Mouse (Mus musculus): ENCODE data around the gene Syt12. TPM values are rescaled to one million over a fixed set of nuclear protein-coding genes. Genes with fewer than 3 reads are reported as not detected.

The Syt12 gene
- total and polyA plus RNA-seq, 3 experiments: not detected

DNA sequence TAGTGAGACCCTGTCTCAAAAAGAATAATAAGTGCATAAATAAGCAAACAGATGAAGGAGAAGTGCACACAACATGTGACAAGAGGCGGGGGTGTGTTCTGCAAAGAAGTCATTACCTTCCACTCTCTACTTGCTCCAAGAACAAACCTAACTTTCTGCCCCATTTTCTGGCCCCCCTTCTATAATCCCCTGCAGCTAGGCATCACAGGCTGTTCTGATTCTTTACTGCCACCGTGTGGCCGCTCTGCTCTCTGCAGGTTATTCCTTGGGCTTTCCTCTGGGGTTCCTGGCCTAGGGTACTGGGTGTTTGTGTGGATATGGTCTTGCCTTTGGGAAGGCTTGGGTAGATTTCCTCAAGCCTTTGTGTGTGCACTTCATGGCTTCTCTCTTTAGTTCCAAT is 34.8 kb downstream of the Syt12 start:
- Histone ChIP-seq H3K27me3 (ENCODE audit: control insufficient read depth in 1 of 2, insufficient read depth in 2 of 2, low read length in 2 of 2) (peaks cover 5 to 8% of the 10 kb centered on the region in 2 experiments; a peak in 3 of 4 replicates), H3K4me1 (ENCODE audit: control insufficient read depth in 1 of 2, insufficient read depth in 2 of 2, low read length in 2 of 2) (peaks cover 0 to 15% of the 10 kb centered on the region in 2 experiments; a peak in 2 of 4 replicates), H3K9ac (ENCODE audit: control insufficient read depth, low read depth, low read length, poor library complexity, severe bottlenecking) (no peak overlapping the region; the same call in 1 of the 2 replicates), H3K9me3 (replicated peaks; ENCODE audit: insufficient read depth, low read length) (no peaks in the 10 kb centered on the region), H3K4me3 (ENCODE audit: control insufficient read depth in 1 of 2, insufficient read depth in 1 of 2, low read depth in 2 of 2, low read length in 2 of 2) (peak overlapping the region in 1 of 2 experiments; percentile 43; a peak in 2 of 4 replicates), H3K36me3 (ENCODE audit: control insufficient read depth in 1 of 2, insufficient read depth in 2 of 2, low read length in 2 of 2) (no peaks in the 10 kb centered on the region; a peak in 1 of 4 replicates), H3K79me2 (ENCODE audit: control insufficient read depth, insufficient read depth, low read length, poor library complexity) (no peaks in the 10 kb centered on the region), H3K27ac (ENCODE audit: control insufficient read depth, low read depth, low read length) (no peak overlapping the region)
- peak; percentile 73 for DNase-seq (ENCODE audit: low read depth, low spot score)
- peak; percentile 53; the same call in 1 of the 2 replicates for TF ChIP-seq MAZ (IDR thresholded peaks at IDR 0.05; ENCODE audit: low read depth, low read length)
- peak; percentile 80 for TF ChIP-seq RAD21 (IDR thresholded peaks at IDR 0.05; ENCODE audit: low read depth, low read length)
- TF ChIP-seq USF1 (IDR thresholded peaks at IDR 0.05; ENCODE audit: low read depth, low read length): 0 out of 2 replicates have a peak, but pooled peaks have one; percentile 2
- no peak for TF ChIP-seq POLR2AphosphoS2 (IDR thresholded peaks at IDR 0.05; ENCODE audit: low read length)
- TF ChIP-seq SMC3 (IDR thresholded peaks at IDR 0.05; ENCODE audit: low read depth, low read length): peak; percentile 81
- peak; percentile 73 to 92 (median 90) for TF ChIP-seq CTCF (IDR thresholded peaks at IDR 0.05 in 2 of 3, conservative IDR thresholded peaks at IDR 0.05 in 1 of 3; ENCODE audit: control insufficient read depth in 1 of 3, insufficient read depth in 1 of 3, low read depth in 2 of 3, low read length in 3 of 3, poor library complexity in 1 of 3, severe bottlenecking in 1 of 3)
- TF ChIP-seq ZC3H11A (IDR thresholded peaks at IDR 0.05; ENCODE audit: low read depth, low read length): peak; percentile 60
- TF ChIP-seq KAT2A (conservative IDR thresholded peaks at IDR 0.05; ENCODE audit: low read depth, low read length): no peak
- 0 out of 2 replicates have a peak, but pooled peaks have one; percentile 35 for TF ChIP-seq SIN3A (IDR thresholded peaks at IDR 0.05; ENCODE audit: low read length)
- TF ChIP-seq NRF1 (IDR thresholded peaks at IDR 0.05; ENCODE audit: insufficient read depth, low read depth, low read length, poor library complexity, severe bottlenecking): 0 out of 2 replicates have a peak, but pooled peaks have one; percentile 5

- H3K4me1 ChIP-seq (ENCODE audit: control insufficient read depth in 1 of 2, insufficient read depth in 2 of 2, low read length in 2 of 2): peaks cover 0 to 15% of the 10 kb centered on the region in 2 experiments; a peak in 2 of 4 replicates
- H3K9me3 ChIP-seq (replicated peaks; ENCODE audit: insufficient read depth, low read length): no peaks in the 10 kb centered on the region
- peak; percentile 54 for DNase-seq (ENCODE audit: low read depth, low spot score)
- H3K27ac ChIP-seq (ENCODE audit: control insufficient read depth, low read depth, low read length): peak overlapping the region; percentile 26
- no peaks in the 10 kb centered on the region; a peak in 1 of 4 replicates for H3K36me3 ChIP-seq (ENCODE audit: control insufficient read depth in 1 of 2, insufficient read depth in 2 of 2, low read length in 2 of 2)
- H3K9ac ChIP-seq (ENCODE audit: control insufficient read depth, low read depth, low read length, poor library complexity, severe bottlenecking): peak overlapping the region; percentile 46
- peak overlapping the region; percentile 41 to 43 for H3K4me3 ChIP-seq (ENCODE audit: control insufficient read depth in 1 of 2, insufficient read depth in 1 of 2, low read depth in 2 of 2, low read length in 2 of 2)
- peaks cover 5 to 8% of the 10 kb centered on the region in 2 experiments; a peak in 3 of 4 replicates for H3K27me3 ChIP-seq (ENCODE audit: control insufficient read depth in 1 of 2, insufficient read depth in 2 of 2, low read length in 2 of 2)
- no peaks in the 10 kb centered on the region for H3K79me2 ChIP-seq (ENCODE audit: control insufficient read depth, insufficient read depth, low read length, poor library complexity)
- no peak for TF ChIP-seq POLR2A (IDR thresholded peaks at IDR 0.05; ENCODE audit: control insufficient read depth in 1 of 2, insufficient read depth in 1 of 2, low read depth in 1 of 2, low read length in 2 of 2, poor library complexity in 1 of 2)
- TF ChIP-seq MAFK (IDR thresholded peaks at IDR 0.05; ENCODE audit: borderline replicate concordance, low read depth, low read length): no peak
- TF ChIP-seq MAX (IDR thresholded peaks at IDR 0.05; ENCODE audit: low read length): 0 out of 2 replicates have a peak, but pooled peaks have one; percentile 22
- TF ChIP-seq CTCF (IDR thresholded peaks at IDR 0.05 in 2 of 3, conservative IDR thresholded peaks at IDR 0.05 in 1 of 3; ENCODE audit: control insufficient read depth in 1 of 3, insufficient read depth in 1 of 3, low read depth in 2 of 3, low read length in 3 of 3, poor library complexity in 1 of 3, severe bottlenecking in 1 of 3): no peak; a peak in 1 of 6 replicates
- no peak for TF ChIP-seq UBTF (IDR thresholded peaks at IDR 0.05; ENCODE audit: borderline replicate concordance, insufficient read depth, low read depth, low read length)
- TF ChIP-seq MXI1 (IDR thresholded peaks at IDR 0.05; ENCODE audit: low read depth, low read length): no peak
- TF ChIP-seq ZNF384 (IDR thresholded peaks at IDR 0.05; ENCODE audit: low read depth, low read length): no peak
Measured at GRCm38 (mm10) chr19:4441621-4442161, 35.6 kb downstream of the Syt12 start.
